Mouse (Mus musculus) bone marrow, adult 2 months (tissue): Measurements from ENCODE around the gene Sertad3. TPM values are rescaled to one million over a fixed set of nuclear protein-coding genes. Genes with fewer than 3 reads are reported as not detected.
A peak's percentile ranks its signal among the peaks of the same experiment; 100 is the strongest.

Experiments used
- H3K27ac ChIP-seq: fragments of 200-500 bp; 2 replicates; pipeline ENCODE4 v1.5.1; 2012; ENCODE audit warnings: low read depth, mild to moderate bottlenecking, control low read depth, inconsistent platforms, low read length; ENCODE audit not compliant: control insufficient read depth, poor library complexity, insufficient read depth
- H3K4me1 ChIP-seq: fragments of 200-500 bp; 2 replicates; pipeline ENCODE4 v1.6.1; 2011; ENCODE audit warnings: low read length; ENCODE audit not compliant: control insufficient read depth, insufficient read depth
- H3K4me3 ChIP-seq: fragments of 200-500 bp; replicated peaks from 2 replicates; pipeline ENCODE3; 2011; ENCODE audit warnings: mild to moderate bottlenecking, low read depth, low read length, control low read depth; ENCODE audit not compliant: control insufficient read depth
- CTCF ChIP-seq: fragments of 200-500 bp; IDR thresholded peaks from 2 replicates; pipeline ENCODE4 v1.5.1; 2011; ENCODE audit warnings: low read length, control low read depth; ENCODE audit not compliant: control insufficient read depth, insufficient read depth
- POLR2A ChIP-seq: fragments of 200-500 bp; IDR thresholded peaks from 2 replicates; pipeline ENCODE4 v1.6.1; 2011; ENCODE audit warnings: low read depth, mild to moderate bottlenecking, control low read depth, low read length, borderline replicate concordance; ENCODE audit not compliant: control insufficient read depth
- WGBS: fragments of 180-500 bp; shearing (Covaris S2); methylation state at CpG from one replicate; pipeline ENCODE4 v1.1.7; 2018; 5-methylcytosine and 5-hydroxymethylcytosine counted together
- polyA plus RNA-seq: library from polyadenylated mRNA; stranded (reverse); fragments of >200 nt; gene quantifications from 2 replicates; pipeline ENCODE4 v1.2.4, GENCODE M21; 2011; ENCODE audit warnings: low replicate concordance; ENCODE audit not compliant: missing spikeins, insufficient read depth, insufficient read length

Sertad3 gene
- polyA plus RNA-seq, 1 experiment: 61.0 TPM

DNA sequence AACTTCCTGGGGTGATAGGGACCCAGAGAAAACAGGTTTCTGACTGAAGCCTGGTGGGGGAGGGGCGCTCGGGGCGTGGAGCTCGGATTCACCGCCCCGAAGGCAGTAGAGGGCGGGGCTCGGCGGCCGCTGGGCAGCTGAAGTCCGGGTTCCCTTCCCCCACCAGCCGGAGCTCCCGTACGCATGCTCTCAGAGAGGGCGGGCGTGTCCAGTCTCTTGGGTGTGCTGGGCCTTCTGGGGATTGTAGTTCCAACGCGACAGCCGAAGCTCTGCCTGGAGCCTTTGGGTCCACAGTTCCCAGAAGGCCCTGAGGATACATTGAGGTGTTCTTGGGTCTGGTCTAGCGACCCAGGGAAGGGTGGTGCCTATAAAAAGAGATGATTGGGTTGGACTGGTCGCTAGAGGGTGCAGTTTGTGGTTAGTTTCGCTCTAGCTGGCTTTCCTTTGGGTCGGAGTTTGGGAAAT is 954 bp downstream of the Sertad3 start:
- Histone ChIP-seq H3K27ac (peak overlapping the region; percentile 95), H3K4me1 (no peaks in the 10 kb centered on the region), H3K4me3 (peak overlapping the region; percentile 69)
- TF ChIP-seq CTCF: peak; percentile 38; the same call in 1 of the 2 replicates
- TF ChIP-seq POLR2A: no peak; the same call in 1 of the 2 replicates
- under 1% methylated on average over 23 of the region's 23 CpGs for WGBS

- 96% methylated on average over 2 of the region's 2 CpGs for WGBS
- Histone ChIP-seq H3K27ac (no peak overlapping the region), H3K4me3 (no peak overlapping the region), H3K4me1 (no peaks in the 10 kb centered on the region)
- TF ChIP-seq POLR2A (no peak), CTCF (no peak)
Observed at GRCm38 (mm10) chr7:27475596-27475995, 2.0 kb downstream of the Sertad3 start.

DNA sequence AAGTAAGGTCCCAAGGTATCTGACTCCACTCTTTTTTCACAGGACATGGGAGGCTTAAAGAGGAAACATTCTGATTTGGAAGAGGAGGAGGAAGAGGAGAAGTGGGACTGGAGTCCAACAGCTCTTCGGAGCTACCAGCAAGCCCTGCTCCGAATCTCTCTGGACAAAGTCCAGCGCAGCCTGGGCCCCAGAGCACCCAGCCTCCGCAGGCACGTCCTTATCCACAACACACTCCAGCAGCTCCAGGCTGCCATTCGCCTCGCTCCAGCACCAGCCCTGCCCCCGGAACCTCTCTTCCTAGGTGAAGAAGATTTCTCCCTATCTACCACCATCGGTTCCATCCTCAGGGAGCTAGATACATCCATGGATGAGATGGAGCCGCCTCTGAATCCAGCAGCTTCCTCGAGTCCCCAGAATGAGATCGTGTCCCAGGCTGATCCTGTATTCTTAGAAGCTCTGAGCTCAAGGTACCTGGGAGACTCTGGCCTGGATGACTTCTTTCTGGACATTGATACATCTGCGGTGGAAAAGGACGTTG is 2.6 kb downstream of the Sertad3 start:
- WGBS: 95% methylated on average over 14 of the region's 14 CpGs
- no peak overlapping the region for H3K27ac ChIP-seq
- no peaks in the 10 kb centered on the region for H3K4me1 ChIP-seq

GRCm38 (mm10) chr7:27478561-27478960 is 5.0 kb downstream of the Sertad3 start:
- Histone ChIP-seq H3K27ac (no peak overlapping the region), H3K4me3 (no peak overlapping the region), H3K4me1 (no peaks in the 10 kb centered on the region)
- WGBS: 60% methylated on average over 7 of the region's 7 CpGs
- no peak for TF ChIP-seq POLR2A
- no peak for TF ChIP-seq CTCF

More for the DNA sequence above, 2.6 kb downstream of the Sertad3 start:
- no peak overlapping the region for H3K4me3 ChIP-seq
- TF ChIP-seq CTCF (no peak), POLR2A (no peak)

GRCm38 (mm10) chr7:27479750-27480149 is 6.2 kb downstream of the Sertad3 start:
- TF ChIP-seq POLR2A: no peak
- TF ChIP-seq CTCF: no peak
- Histone ChIP-seq H3K4me3 (no peak overlapping the region), H3K27ac (no peak overlapping the region), H3K4me1 (no peaks in the 10 kb centered on the region; the same call in 1 of the 2 replicates)
- 88% methylated on average over 1 of the region's 1 CpGs for WGBS

DNA sequence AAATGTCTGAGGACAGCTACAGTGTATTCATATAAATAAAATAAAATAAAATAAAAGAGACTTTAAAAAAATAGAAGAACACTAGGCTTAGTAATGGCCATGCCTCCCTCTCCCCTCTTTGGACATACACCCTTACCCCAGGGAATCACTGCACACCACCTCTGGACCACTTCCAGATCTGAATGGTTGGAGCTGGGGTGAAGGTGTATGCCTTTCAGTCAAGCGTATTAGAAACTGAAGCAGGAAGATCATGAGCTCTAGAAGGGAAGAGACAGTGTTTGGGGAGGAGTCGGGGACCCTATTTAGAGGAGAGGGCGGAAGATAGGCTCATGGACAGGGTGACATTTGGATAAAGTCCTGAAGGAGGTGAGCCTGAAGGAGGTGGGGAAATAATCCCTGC is 6.9 kb downstream of the Sertad3 start:
- Histone ChIP-seq H3K4me1 (no peaks in the 10 kb centered on the region; the same call in 1 of the 2 replicates), H3K4me3 (no peak overlapping the region), H3K27ac (0 out of 2 replicates have a peak overlapping the region, but pooled peaks have one; percentile 15)
- TF ChIP-seq POLR2A: no peak
- no peak for TF ChIP-seq CTCF
- WGBS: 78% methylated on average over 3 of the region's 3 CpGs

DNA sequence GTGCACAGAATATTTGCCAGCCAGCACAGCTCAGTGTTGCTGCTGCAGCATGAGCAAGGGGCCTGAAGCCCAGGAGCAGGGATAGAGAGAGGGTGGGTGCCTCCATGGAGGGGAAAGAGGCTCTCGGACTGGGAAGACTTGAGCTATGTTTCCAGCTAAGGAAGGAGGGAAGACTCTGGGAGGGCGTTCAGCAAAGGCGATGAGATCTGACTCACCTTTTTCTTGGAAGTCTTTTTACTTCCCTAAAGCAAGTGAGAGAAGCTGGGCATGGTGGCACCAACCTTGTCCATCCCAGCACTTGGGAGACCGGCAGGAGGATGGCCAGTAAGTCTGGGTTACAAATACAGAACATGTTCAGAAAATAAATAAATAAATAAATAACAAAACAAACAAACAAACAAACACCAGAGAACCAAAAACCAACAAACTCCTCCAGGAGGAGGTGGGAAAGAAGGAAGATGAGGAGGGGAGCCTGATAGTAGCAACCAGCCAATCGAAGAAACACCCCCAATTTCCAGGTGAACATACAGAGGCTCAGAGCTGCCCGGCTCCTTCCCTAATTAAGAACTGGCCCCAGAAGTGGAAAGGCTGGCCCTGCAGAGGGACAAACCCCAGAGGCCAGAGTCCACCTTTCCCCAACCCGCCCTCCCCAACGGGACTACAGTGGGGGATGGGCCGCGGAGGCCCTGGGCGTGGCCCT is 7.5 kb downstream of the Sertad3 start:
- WGBS: 16% methylated on average over 11 of the region's 11 CpGs
- Histone ChIP-seq H3K4me3 (peak overlapping the region; percentile 55), H3K27ac (peak overlapping the region; percentile 72; the same call in 1 of the 2 replicates), H3K4me1 (no peaks in the 10 kb centered on the region; the same call in 1 of the 2 replicates)
- TF ChIP-seq POLR2A (no peak), CTCF (no peak)

DNA sequence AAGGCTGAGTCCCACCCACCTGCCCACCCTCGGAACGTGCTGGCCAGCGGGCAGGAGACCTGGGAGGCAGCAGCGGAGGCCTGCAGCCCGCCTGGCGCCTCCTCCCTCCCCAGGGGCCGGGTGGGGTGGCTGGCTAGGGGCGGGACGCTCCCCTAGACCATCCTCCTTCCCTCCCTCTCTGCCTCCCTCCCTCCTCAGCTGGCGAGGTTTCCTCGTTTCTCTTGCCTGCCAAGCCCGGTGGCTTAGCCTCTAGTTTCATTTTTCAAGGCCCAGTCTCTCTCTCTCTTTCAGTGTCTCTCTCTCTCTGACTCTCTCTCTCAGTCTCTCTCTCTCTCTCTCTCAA is 8.0 kb downstream of the Sertad3 start:
- Histone ChIP-seq H3K4me1 (no peaks in the 10 kb centered on the region; the same call in 1 of the 2 replicates), H3K27ac (peak overlapping the region; percentile 72), H3K4me3 (peak overlapping the region; percentile 55)
- TF ChIP-seq CTCF (no peak), POLR2A (peak; percentile 60)
- 0% methylated on average over 11 of the region's 12 CpGs for WGBS
